Mouse (Mus musculus) midbrain, embryonic 14.5 days (tissue): ENCODE data around the gene Mmp15. TPM values are rescaled to one million over a fixed set of nuclear protein-coding genes. Genes with fewer than 3 reads are reported as not detected.
A peak's percentile ranks its signal among the peaks of the same experiment; 100 is the strongest.

ENCODE experiments used
- ATAC-seq: fragments of 200-750 bp; cut with Nextera tagmentation; 2 replicates; pipeline ENCODE4 v1.8.0; 2017; ENCODE audit warnings: moderate number of reproducible peaks, moderate library complexity; ENCODE audit not compliant: low FRiP score, low TSS enrichment
- DNase-seq: peaks from one replicate; pipeline ENCODE4 v3.0.0-alpha.2; 2015
- H3K27ac ChIP-seq: fragments of 300-500 bp; sonication (generic); replicated peaks from 2 replicates; pipeline ENCODE4 v1.5.1; 2014; ENCODE audit warnings: mild to moderate bottlenecking, low read depth, low read length, moderate library complexity
- H3K27me3 ChIP-seq: fragments of 300-500 bp; sonication (generic); 2 replicates; pipeline ENCODE4 v1.6.1; 2014; ENCODE audit warnings: low read length, control low read depth, mixed read lengths; ENCODE audit not compliant: control insufficient read depth, insufficient read depth
- H3K36me3 ChIP-seq: fragments of 300-500 bp; sonication (generic); 2 replicates; pipeline ENCODE4 v1.6.1; 2014; ENCODE audit warnings: low read length, control low read depth; ENCODE audit not compliant: control insufficient read depth, insufficient read depth
- H3K4me1 ChIP-seq: fragments of 300-500 bp; sonication (generic); 2 replicates; pipeline ENCODE4 v1.6.1; 2014; ENCODE audit warnings: mild to moderate bottlenecking, antibody characterized with exemption, low read length, control low read depth; ENCODE audit not compliant: control insufficient read depth, insufficient read depth
- H3K4me2 ChIP-seq: fragments of 300-500 bp; sonication (generic); 2 replicates; pipeline ENCODE4 v1.6.1; 2014; ENCODE audit warnings: mild to moderate bottlenecking, low read length, moderate library complexity
- H3K4me3 ChIP-seq: fragments of 300-500 bp; sonication (generic); replicated peaks from 2 replicates; pipeline ENCODE4 v1.5.1; 2014; ENCODE audit warnings: low read depth, low read length
- H3K9ac ChIP-seq: fragments of 300-500 bp; sonication (generic); replicated peaks from 2 replicates; pipeline ENCODE4 v1.6.1; 2014; ENCODE audit warnings: mild to moderate bottlenecking, low read length, moderate library complexity
- H3K9me3 ChIP-seq: fragments of 300-500 bp; sonication (generic); 2 replicates; pipeline ENCODE4 v1.6.1; 2016; ENCODE audit warnings: low read length, control low read depth, mixed read lengths; ENCODE audit not compliant: control insufficient read depth
- WGBS: fragments of 180-500 bp; shearing (Covaris S2); extraction: QIAGEN DNeasy Blood & Tissue Kit; methylation state at CpG from one replicate; pipeline ENCODE4 v1.1.7; 2014; 5-methylcytosine and 5-hydroxymethylcytosine counted together
- polyA plus RNA-seq: library from polyadenylated mRNA; unstranded; fragments of >200 nt; fragmentation: Nextera tagmentation; extraction: Ambion mirVana; gene quantifications from 2 replicates; pipeline ENCODE4 v1.2.1, GENCODE M21; 2014

Gene Mmp15
- polyA plus RNA-seq, 1 experiment from 2014 or later: 19.1 TPM

DNA sequence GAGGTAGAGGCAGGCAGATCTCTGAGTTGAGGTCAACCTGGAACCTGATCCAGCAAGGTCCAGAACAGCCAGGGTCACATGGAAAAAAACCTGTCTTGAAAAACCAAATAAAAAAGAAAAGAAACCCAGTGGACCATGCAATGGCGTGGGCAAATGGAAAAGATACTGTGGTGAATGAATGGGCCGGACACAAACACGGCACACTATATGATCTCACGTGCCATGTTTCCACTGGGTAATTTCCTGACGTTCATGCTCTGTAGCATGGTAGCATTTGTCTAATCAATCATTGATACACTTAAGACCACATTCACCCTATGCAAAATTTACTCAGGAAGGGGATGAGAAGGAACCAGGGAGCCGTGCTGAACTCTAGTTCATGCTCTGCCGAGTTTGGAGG is 39.0 kb downstream of the Mmp15 start:
- DNase-seq (no peak), ATAC-seq (no peak)
- H3K36me3 ChIP-seq: no peaks in the 10 kb centered on the region
- 85% methylated on average over 7 of the region's 7 CpGs for WGBS
- no peaks in the 10 kb centered on the region for H3K4me1 ChIP-seq
- no peaks in the 10 kb centered on the region for H3K27me3 ChIP-seq
- no peak overlapping the region for H3K4me2 ChIP-seq
- no peaks in the 10 kb centered on the region for H3K9me3 ChIP-seq
- no peak overlapping the region for H3K4me3 ChIP-seq
- no peak overlapping the region for H3K27ac ChIP-seq
- no peak overlapping the region for H3K9ac ChIP-seq

DNA sequence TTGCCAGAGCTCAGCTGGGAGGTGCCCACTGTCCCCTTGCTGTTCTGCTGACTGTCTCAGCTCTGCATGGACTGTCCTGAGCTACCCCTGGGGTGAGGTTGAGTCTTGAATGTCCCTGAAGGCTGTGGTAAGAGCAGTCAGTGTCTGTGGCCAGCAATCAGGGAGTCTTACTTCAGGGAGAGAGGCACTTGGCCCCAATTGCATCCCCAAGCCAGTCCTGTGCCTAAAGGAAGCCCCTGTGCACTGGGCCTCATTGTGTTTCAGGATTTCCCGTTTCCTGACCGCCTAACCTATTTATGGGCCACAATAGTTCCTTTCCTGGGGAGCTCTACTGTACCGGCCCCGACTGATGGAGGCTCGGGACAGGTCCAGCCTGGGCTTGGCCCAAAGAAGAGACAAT is 40.5 kb downstream of the Mmp15 start:
- DNase-seq: no peak
- Histone ChIP-seq H3K36me3 (no peaks in the 10 kb centered on the region), H3K4me1 (no peaks in the 10 kb centered on the region; the same call in 1 of the 2 replicates), H3K9ac (no peak overlapping the region), H3K9me3 (no peaks in the 10 kb centered on the region), H3K4me2 (no peak overlapping the region), H3K4me3 (no peak overlapping the region), H3K27me3 (no peaks in the 10 kb centered on the region), H3K27ac (no peak overlapping the region)
- 76% methylated on average over 5 of the region's 5 CpGs for WGBS
- no peak for ATAC-seq

DNA sequence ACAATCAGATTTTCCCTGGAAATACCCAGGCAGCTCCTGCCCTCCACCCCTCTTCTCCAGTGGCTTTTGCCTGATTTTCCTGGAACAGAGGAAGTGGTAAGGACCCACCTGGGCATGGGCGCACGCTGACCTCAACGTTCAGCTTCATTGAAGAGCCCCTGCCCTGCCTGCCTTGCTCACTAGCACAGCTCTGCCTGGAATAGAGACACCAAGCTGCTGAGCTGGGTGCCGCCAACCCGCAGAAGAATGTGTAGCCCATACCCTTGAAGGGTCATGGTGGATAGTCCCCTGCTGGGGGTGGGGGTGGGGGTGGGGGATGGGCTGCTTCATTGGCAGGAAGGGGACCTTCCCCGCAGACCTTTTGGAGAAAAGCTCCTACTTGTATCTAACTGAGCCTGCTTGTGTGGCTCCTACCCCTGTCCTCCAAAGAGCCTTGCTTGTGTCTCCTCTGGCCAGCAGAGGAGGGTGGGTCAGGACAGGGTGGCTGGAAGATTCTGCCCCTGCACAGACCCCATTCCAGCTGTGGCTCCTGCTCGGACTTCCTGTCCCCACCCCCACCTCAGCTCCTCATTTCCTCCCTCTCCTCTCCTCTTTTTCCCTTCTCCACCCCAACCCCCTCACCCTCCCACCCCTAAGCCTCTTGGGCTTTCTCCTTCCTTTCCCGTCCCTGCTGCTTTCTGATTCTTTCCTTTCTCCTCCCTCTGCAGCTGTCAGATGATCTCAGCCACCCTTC is 43.3 kb downstream of the Mmp15 start:
- DNase-seq (no peak), ATAC-seq (no peak)
- Histone ChIP-seq H3K4me2 (no peak overlapping the region), H3K9me3 (no peaks in the 10 kb centered on the region), H3K27me3 (no peaks in the 10 kb centered on the region), H3K4me1 (no peaks in the 10 kb centered on the region; the same call in 1 of the 2 replicates), H3K4me3 (no peak overlapping the region), H3K36me3 (no peaks in the 10 kb centered on the region), H3K9ac (no peak overlapping the region), H3K27ac (no peak overlapping the region)
- WGBS: 40% methylated on average over 8 of the region's 8 CpGs

DNA sequence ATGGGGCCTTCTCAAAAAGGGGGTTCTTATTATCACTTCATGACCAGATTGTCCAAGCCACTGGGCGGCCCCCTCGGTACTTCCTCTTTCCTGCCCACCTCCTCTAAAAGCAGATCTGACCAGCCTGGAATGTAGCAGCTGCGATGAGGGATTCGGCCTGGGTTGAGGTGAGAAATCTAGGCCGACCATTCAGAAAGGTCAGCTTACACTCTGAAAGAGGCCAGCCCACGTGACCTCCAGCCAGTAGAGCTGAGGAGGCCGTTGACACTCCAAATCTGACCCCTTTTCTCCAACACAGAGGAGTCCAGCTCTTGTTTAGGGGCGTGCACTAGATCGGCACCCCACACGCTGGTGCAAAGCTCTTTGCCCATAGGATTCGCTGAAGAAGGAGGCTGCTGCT is 44.7 kb downstream of the Mmp15 start:
- H3K4me2 ChIP-seq: no peak overlapping the region
- no peak for DNase-seq
- H3K9ac ChIP-seq: no peak overlapping the region
- H3K27ac ChIP-seq: no peak overlapping the region
- ATAC-seq: no peak
- no peaks in the 10 kb centered on the region for H3K9me3 ChIP-seq
- H3K4me1 ChIP-seq: no peaks in the 10 kb centered on the region; the same call in 1 of the 2 replicates
- H3K27me3 ChIP-seq: no peaks in the 10 kb centered on the region
- no peaks in the 10 kb centered on the region for H3K36me3 ChIP-seq
- H3K4me3 ChIP-seq: no peak overlapping the region
- 69% methylated on average over 11 of the region's 11 CpGs for WGBS

DNA sequence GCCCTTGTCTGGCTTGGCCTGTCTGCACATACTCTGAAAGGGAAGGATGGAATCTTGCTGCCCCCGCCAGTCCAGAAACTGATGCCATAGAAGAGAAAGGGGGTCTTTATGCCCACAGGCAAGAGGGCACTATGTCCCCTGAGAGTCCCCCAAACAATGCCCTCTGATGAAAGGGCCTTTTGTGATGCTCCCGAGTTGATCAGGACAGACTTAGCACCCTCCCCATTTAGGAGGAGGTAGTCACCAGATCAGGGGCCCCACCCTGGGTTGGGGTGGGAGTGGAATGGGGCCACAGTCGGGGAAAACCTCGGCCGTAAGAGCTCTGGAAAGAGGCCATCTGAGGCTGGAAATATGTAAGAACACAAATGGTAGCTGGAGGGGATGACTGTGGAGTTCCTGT is 45.1 kb downstream of the Mmp15 start:
- H3K4me3 ChIP-seq: no peak overlapping the region
- DNase-seq (no peak), ATAC-seq (no peak)
- H3K4me2 ChIP-seq: no peak overlapping the region
- 39% methylated on average over 5 of the region's 5 CpGs for WGBS
- H3K27me3 ChIP-seq: no peaks in the 10 kb centered on the region
- H3K27ac ChIP-seq: no peak overlapping the region
- H3K9ac ChIP-seq: no peak overlapping the region
- H3K36me3 ChIP-seq: no peaks in the 10 kb centered on the region
- no peaks in the 10 kb centered on the region; the same call in 1 of the 2 replicates for H3K4me1 ChIP-seq
- no peaks in the 10 kb centered on the region for H3K9me3 ChIP-seq

DNA sequence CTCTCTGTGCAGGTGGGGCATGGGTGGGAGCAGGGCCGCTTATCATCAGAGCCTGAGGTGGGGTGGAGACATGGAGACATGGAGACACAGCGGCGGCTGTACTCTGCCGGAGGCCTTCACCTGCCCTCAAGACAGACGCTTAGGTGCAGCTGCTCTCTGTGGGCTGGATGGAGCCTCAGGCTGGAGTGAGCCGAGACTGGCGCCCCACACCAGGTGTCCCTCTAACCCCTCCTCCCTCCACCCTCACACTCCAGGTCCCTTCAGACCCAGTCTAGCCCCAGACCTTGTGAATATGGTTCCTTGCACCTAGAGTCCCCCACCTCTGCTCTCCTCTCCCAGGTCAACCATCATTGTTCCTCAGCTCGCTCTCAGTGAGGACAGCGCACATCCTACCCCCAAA is 47.1 kb downstream of the Mmp15 start:
- H3K27ac ChIP-seq: no peak overlapping the region
- no peak overlapping the region for H3K4me2 ChIP-seq
- no peak overlapping the region for H3K4me3 ChIP-seq
- no peaks in the 10 kb centered on the region for H3K9me3 ChIP-seq
- no peaks in the 10 kb centered on the region; the same call in 1 of the 2 replicates for H3K4me1 ChIP-seq
- WGBS: 89% methylated on average over 9 of the region's 9 CpGs
- H3K9ac ChIP-seq: no peak overlapping the region
- ATAC-seq: no peak
- no peak for DNase-seq
- H3K36me3 ChIP-seq: no peaks in the 10 kb centered on the region
- H3K27me3 ChIP-seq: no peaks in the 10 kb centered on the region

DNA sequence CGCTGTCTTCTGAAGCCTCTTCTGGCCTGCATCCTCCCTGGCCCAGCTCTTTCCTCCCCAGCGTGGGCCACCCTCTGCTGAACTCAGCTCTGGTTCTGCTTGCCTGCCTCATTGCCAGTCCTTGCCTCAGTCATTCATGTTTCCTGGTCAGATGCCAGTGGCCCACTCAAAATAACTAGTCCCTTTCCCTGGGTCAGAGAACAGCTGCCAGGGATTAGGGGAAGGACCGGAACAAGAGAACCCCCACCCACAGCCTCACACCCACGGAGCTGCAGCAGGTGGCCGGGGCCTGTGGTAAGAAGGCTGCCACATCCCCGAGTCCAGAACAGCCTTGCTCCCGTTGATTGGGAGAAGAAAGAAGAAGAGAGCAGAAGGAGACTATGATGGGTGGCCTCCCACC is 49.0 kb downstream of the Mmp15 start:
- Histone ChIP-seq H3K27ac (no peak overlapping the region), H3K27me3 (no peaks in the 10 kb centered on the region), H3K4me2 (no peak overlapping the region), H3K9ac (no peak overlapping the region), H3K9me3 (no peaks in the 10 kb centered on the region), H3K4me1 (no peaks in the 10 kb centered on the region; the same call in 1 of the 2 replicates), H3K36me3 (no peaks in the 10 kb centered on the region), H3K4me3 (no peak overlapping the region)
- no peak for DNase-seq
- 64% methylated on average over 7 of the region's 7 CpGs for WGBS
- ATAC-seq: no peak

DNA sequence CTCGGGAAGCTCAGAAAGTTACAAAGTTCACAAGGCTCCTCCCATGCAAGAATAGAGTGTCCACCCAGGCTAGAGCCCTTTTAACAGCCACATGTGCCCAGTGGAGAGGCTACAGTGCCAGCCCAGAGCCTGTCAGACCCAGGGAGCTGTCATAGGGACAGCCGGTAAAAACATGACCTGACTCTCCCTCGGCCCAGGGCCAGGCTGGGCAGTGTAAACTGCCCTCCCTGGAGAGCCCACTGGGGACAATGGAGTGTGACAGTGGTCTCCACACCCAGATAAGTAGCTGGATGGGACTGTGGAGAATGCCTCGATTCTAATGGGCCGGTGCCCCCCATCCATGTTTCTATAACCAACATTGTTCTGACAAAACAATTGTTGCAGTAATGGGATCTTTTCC is 57.5 kb downstream of the Mmp15 start:
- Histone ChIP-seq H3K36me3 (no peaks in the 10 kb centered on the region), H3K4me3 (no peak overlapping the region), H3K9me3 (no peaks in the 10 kb centered on the region), H3K4me2 (no peak overlapping the region), H3K27me3 (no peaks in the 10 kb centered on the region), H3K4me1 (no peaks in the 10 kb centered on the region), H3K9ac (no peak overlapping the region), H3K27ac (no peak overlapping the region)
- 85% methylated on average over 5 of the region's 5 CpGs for WGBS
- ATAC-seq (no peak), DNase-seq (no peak)

DNA sequence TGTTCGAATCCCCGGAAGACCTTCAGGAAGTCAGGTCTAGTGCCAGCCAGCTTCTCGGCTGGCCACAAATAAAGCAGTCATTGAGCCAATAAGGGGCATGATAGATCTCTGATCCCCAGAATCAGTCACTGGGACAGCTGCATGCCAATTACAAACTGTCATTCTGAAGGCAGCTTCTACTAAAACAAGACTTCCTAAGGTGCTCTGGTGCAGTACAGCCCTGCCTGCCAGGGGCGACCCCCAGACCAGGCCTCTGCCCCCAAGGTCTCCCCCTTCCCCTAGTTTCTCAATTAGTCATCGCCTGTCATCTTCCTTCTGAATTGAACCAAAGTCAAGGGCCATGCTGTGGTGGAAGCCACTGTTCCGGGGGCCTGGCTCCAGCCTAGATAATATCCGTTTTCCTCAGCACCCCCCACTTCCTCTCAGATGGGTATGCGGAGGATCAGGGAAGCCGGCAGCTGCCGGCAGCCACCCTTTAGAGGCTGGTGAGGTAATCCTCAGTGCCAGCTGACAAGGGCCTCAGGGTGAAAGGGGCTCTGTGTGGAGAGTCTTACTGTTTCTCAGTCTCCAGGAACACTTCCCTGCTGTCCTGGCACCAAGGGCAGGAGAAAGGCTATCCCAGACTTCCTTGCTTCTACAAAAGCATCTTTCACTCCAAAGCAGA is 59.4 kb downstream of the Mmp15 start:
- H3K4me1 ChIP-seq: no peaks in the 10 kb centered on the region
- no peaks in the 10 kb centered on the region for H3K27me3 ChIP-seq
- WGBS: 53% methylated on average over 10 of the region's 10 CpGs
- DNase-seq (peak; percentile 35), ATAC-seq (peak; percentile 37; the same call in 1 of the 2 replicates)
- no peaks in the 10 kb centered on the region for H3K9me3 ChIP-seq
- H3K27ac ChIP-seq: no peak overlapping the region
- no peak overlapping the region for H3K4me2 ChIP-seq
- no peak overlapping the region for H3K9ac ChIP-seq
- no peak overlapping the region for H3K4me3 ChIP-seq
- H3K36me3 ChIP-seq: no peaks in the 10 kb centered on the region
